In the genomic region with DNA sequence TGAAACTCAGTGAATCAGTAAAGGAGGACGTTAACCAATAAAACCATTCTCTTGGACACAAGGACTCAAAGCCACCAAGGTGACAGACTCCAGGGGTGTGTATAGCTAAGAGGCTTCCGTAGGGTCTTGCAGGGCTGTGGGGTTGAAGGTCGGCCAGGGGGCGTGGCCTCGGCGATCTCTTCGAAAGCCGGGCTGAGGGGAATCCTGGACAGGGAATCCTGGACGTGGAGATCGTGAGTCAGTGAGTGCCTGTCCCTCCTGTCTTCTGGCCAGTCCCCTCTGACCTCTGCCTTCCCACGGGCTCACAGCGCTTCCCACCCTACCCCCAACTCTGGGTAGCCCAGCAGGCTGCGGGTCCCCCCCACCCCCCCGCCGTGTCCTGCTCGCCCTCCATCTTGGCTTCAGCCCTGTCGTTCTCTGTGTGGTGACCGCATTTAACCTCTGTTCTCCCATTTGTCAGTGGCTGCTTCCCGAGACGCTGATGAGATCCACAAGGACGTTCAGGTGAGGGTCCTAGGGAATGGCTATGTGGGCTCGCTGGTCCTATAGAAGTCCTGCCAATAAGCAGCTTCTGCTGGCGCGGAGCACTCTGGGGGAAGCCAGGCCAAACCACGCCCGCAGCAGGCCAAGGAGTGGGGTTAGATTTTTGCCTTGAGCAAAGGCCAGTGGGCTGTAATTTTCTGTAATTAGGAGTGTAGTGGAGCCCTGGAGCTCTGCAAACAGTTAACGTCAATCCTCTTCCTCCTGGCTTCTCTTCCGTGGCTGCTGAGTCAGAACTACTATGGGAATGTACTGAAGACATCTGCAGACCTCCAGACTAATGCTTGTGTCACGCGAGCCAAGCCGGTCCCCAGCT, we compare ENCODE assay signal across 8 mouse cellular contexts. TPM values are rescaled to one million over a fixed set of nuclear protein-coding genes. Genes with fewer than 3 reads are reported as not detected.
DNase-seq lines count a peak whose midpoint lies in the region; ATAC-seq and TF ChIP-seq lines count a peak whose summit lies in the region.

A gene (plus strand): TSS at position 163 of the 856 bp plus-strand sequence.

- H3K9me3 ChIP-seq in embryonic facial prominence, embryonic 10.5 days, result no peaks in the 10 kb centered on the region
- no peaks in the 10 kb centered on the region for H3K9me3 ChIP-seq in limb, embryonic 14.5 days (ENCODE audit: control insufficient read depth, low read length)
- no peaks in the 10 kb centered on the region for H3K9me3 ChIP-seq in midbrain, embryonic 14.5 days (ENCODE audit: control insufficient read depth, low read length)

- TF ChIP-seq CTCF in kidney, adult 2 months (conservative IDR thresholded peaks at IDR 0.05; ENCODE audit: insufficient read depth, insufficient read length, low read depth, low read length), result no peak

- H3K9ac ChIP-seq in limb, embryonic 14.5 days (ENCODE audit: low read depth, low read length, severe bottlenecking), result peak within 1 kb of the TSS; percentile 62
- peak within 1 kb of the TSS; percentile 56 for H3K9ac ChIP-seq in midbrain, embryonic 14.5 days (replicated peaks; ENCODE audit: low read length)

- no peak for TF ChIP-seq POLR2A in kidney, adult 2 months (IDR thresholded peaks at IDR 0.05; ENCODE audit: low read depth, low read length)
- no peak for TF ChIP-seq POLR2A in limb, embryonic 14.5 days (IDR thresholded peaks at IDR 0.05; ENCODE audit: borderline replicate concordance, extremely low read depth, insufficient read depth, insufficient read length)

- H3K27me3 ChIP-seq in embryonic facial prominence, embryonic 10.5 days (replicated peaks; ENCODE audit: low read depth, poor library complexity, severe bottlenecking), result peaks cover 13% of the 10 kb centered on the region
- H3K27me3 ChIP-seq in kidney, adult 2 months (replicated peaks; ENCODE audit: control insufficient read depth, insufficient read depth, low read length), result no peaks in the 10 kb centered on the region
- H3K27me3 ChIP-seq in limb, embryonic 14.5 days (ENCODE audit: control insufficient read depth, insufficient read depth, low read length), result no peaks in the 10 kb centered on the region
- no peaks in the 10 kb centered on the region for H3K27me3 ChIP-seq in midbrain, embryonic 14.5 days (ENCODE audit: control insufficient read depth, insufficient read depth, low read length)

- H3K36me3 ChIP-seq in embryonic facial prominence, embryonic 10.5 days (replicated peaks), result peaks cover 7% of the 10 kb centered on the region
- H3K36me3 ChIP-seq in kidney, adult 2 months (ENCODE audit: control insufficient read depth, insufficient read depth, low read length), result no peaks in the 10 kb centered on the region
- peaks cover 5% of the 10 kb centered on the region; the same call in 1 of the 2 replicates for H3K36me3 ChIP-seq in limb, embryonic 14.5 days (ENCODE audit: control insufficient read depth, insufficient read depth, low read length)
- no peaks in the 10 kb centered on the region for H3K36me3 ChIP-seq in midbrain, embryonic 14.5 days (ENCODE audit: control insufficient read depth, insufficient read depth, low read length)

- peak; percentile 78 for ATAC-seq in limb, embryonic 14.5 days (ENCODE audit: low FRiP score, low read depth)
- peak; percentile 40; the same call in 1 of the 2 replicates for ATAC-seq in midbrain, embryonic 14.5 days (ENCODE audit: low FRiP score, low TSS enrichment)

- peak; percentile 39 to 44 for DNase-seq in left cerebral cortex, adult 18-20 months (ENCODE audit: low spot score in 2 of 2)
- no peak for DNase-seq in left cerebral cortex, adult 11 months (ENCODE audit: low spot score)
- peak; percentile 81 for DNase-seq in embryonic facial prominence, embryonic 10.5 days (ENCODE audit: low spot score)
- DNase-seq in heart, adult 8-10 months (ENCODE audit: low spot score), result peak; percentile 72
- peak; percentile 90 for DNase-seq in kidney, adult 2 months
- peak; percentile 42 for DNase-seq in limb, embryonic 14.5 days (ENCODE audit: low spot score)
- peak; percentile 70 for DNase-seq in midbrain, embryonic 14.5 days
- DNase-seq in spleen, postnatal 4 days (ENCODE audit: low spot score in 2 of 2), result peak; percentile 73 to 85

- H3K4me3 ChIP-seq in embryonic facial prominence, embryonic 10.5 days, result peak within 1 kb of the TSS; percentile 71
- peak within 1 kb of the TSS; percentile 67 for H3K4me3 ChIP-seq in kidney, adult 2 months (ENCODE audit: insufficient read depth, low read depth, low read length)
- H3K4me3 ChIP-seq in limb, embryonic 14.5 days (replicated peaks; ENCODE audit: low read length), result peak within 1 kb of the TSS; percentile 47
- H3K4me3 ChIP-seq in midbrain, embryonic 14.5 days (replicated peaks; ENCODE audit: low read depth, low read length), result peak within 1 kb of the TSS; percentile 39

- 10% methylated on average over 31 of the region's 31 CpGs for WGBS in embryonic facial prominence, embryonic 10.5 days
- WGBS in kidney, adult 2 months, result 3% methylated on average over 31 of the region's 31 CpGs
- WGBS in limb, embryonic 14.5 days, result 8% methylated on average over 30 of the region's 31 CpGs
- 16% methylated on average over 30 of the region's 31 CpGs for WGBS in midbrain, embryonic 14.5 days

- peak within 1 kb of the TSS; percentile 90 for H3K27ac ChIP-seq in embryonic facial prominence, embryonic 10.5 days (replicated peaks)
- H3K27ac ChIP-seq in kidney, adult 2 months (ENCODE audit: insufficient read depth, low read depth, low read length), result peak within 1 kb of the TSS; percentile 40
- peak within 1 kb of the TSS; percentile 20; the same call in 1 of the 2 replicates for H3K27ac ChIP-seq in limb, embryonic 14.5 days (replicated peaks; ENCODE audit: low read depth, low read length)
- no peak within 1 kb of the TSS; the same call in 1 of the 2 replicates for H3K27ac ChIP-seq in midbrain, embryonic 14.5 days (replicated peaks; ENCODE audit: low read depth, low read length)

- peak within 1 kb of the TSS; percentile 74 for H3K4me2 ChIP-seq in limb, embryonic 14.5 days (replicated peaks; ENCODE audit: low read depth, low read length, severe bottlenecking)
- peak within 1 kb of the TSS; percentile 55 for H3K4me2 ChIP-seq in midbrain, embryonic 14.5 days (ENCODE audit: low read length)

- peaks cover 23% of the 10 kb centered on the region for H3K4me1 ChIP-seq in embryonic facial prominence, embryonic 10.5 days
- H3K4me1 ChIP-seq in kidney, adult 2 months (ENCODE audit: control insufficient read depth, insufficient read depth, low read length), result peaks cover 8% of the 10 kb centered on the region; the same call in 1 of the 2 replicates
- H3K4me1 ChIP-seq in limb, embryonic 14.5 days (ENCODE audit: control insufficient read depth, insufficient read depth, low read length), result peaks cover 6% of the 10 kb centered on the region; the same call in 1 of the 2 replicates
- no peaks in the 10 kb centered on the region for H3K4me1 ChIP-seq in midbrain, embryonic 14.5 days (ENCODE audit: control insufficient read depth, insufficient read depth, low read length)

RNA-seq across cellular contexts. Expression of the gene that starts here (rescaled TPM):
- total RNA-seq in left cerebral cortex, adult 18-20 months (2021), result 10 to 100 TPM; 26.2 to 32.0 TPM
- 31.8 and 32.6 TPM in 2 replicates for polyA plus RNA-seq in embryonic facial prominence, embryonic 10.5 days (2016; fragmentation: Nextera tagmentation; extraction: Ambion mirVana)
- total RNA-seq in heart, adult 8-10 months (2022), result 100 to 1,000 TPM in 2 of 4 experiments, 10 to 100 TPM in 2; 91.3 to 104 (median 98.7) TPM
- polyA plus RNA-seq in kidney, adult 2 months (2012; rRNA removed), result 28.8 and 43.7 TPM in 2 replicates
- 13.1 and 16.2 TPM in 2 replicates for polyA plus RNA-seq in limb, embryonic 14.5 days (2012; rRNA removed)
- 26.8 and 28.2 TPM in 2 replicates for polyA plus RNA-seq in limb, embryonic 14.5 days (2014; fragmentation: Nextera tagmentation; extraction: Ambion mirVana)
- 38.8 and 42.5 TPM in 2 replicates for polyA plus RNA-seq in midbrain, embryonic 14.5 days (2014; fragmentation: Nextera tagmentation; extraction: Ambion mirVana)
